9 mouse cellular contexts compared by ENCODE assay signal in genomic region chr9:71578896-71579564, GRCm38 (mm10). TPM values are rescaled to one million over a fixed set of nuclear protein-coding genes. Genes with fewer than 3 reads are reported as not detected.
DNase-seq lines count a peak whose midpoint lies in the region; ATAC-seq and TF ChIP-seq lines count a peak whose summit lies in the region.
"Had no signal": no experiment of that assay in that cellular context is flagged by ENCODE, and none has a peak within 500 bp of the region (broad histone marks: within the 10 kb centered on the region; RNA-seq: fewer than 3 reads in every experiment).

No protein-coding gene starts in this region.

- H3K36me3 ChIP-seq in hindbrain, embryonic 15.5 days: no peaks in the 10 kb centered on the region
- no peaks in the 10 kb centered on the region for H3K36me3 ChIP-seq in hindbrain, embryonic 11.5 days (ENCODE audit: control insufficient read depth, insufficient read depth, low read length)
- no peaks in the 10 kb centered on the region for H3K36me3 ChIP-seq in lung, postnatal 0 days (ENCODE audit: insufficient read depth, low read length)
- H3K36me3 ChIP-seq: midbrain, embryonic 15.5 days had no signal

- no peak overlapping the region for H3K4me3 ChIP-seq in hindbrain, embryonic 15.5 days
- H3K4me3 ChIP-seq in hindbrain, embryonic 11.5 days (ENCODE audit: low read depth, low read length): no peak overlapping the region
- no peak overlapping the region for H3K4me3 ChIP-seq in lung, postnatal 0 days (ENCODE audit: low read depth, low read length)
- H3K4me3 ChIP-seq in lung, adult 2 months (replicated peaks; ENCODE audit: extremely low read depth, low read depth, low read length): no peak overlapping the region
- H3K4me3 ChIP-seq: midbrain, embryonic 15.5 days had no signal

- H3K27ac ChIP-seq in hindbrain, embryonic 15.5 days (replicated peaks): no peak overlapping the region
- H3K27ac ChIP-seq in hindbrain, embryonic 11.5 days (ENCODE audit: low read depth, low read length): no peak overlapping the region
- peak overlapping the region; percentile 27; the same call in 1 of the 2 replicates for H3K27ac ChIP-seq in lung, postnatal 0 days (ENCODE audit: low read length)
- H3K27ac ChIP-seq: midbrain, embryonic 15.5 days had no signal

- TF ChIP-seq POLR2A in lung, adult 2 months (IDR thresholded peaks at IDR 0.05; ENCODE audit: borderline replicate concordance, extremely low read depth, low read depth, low read length): no peak

- peak; percentile 65; the same call in 1 of the 2 replicates for ATAC-seq in hindbrain, embryonic 15.5 days (ENCODE audit: low FRiP score, low read depth)
- no peak for ATAC-seq in hindbrain, embryonic 11.5 days (ENCODE audit: low FRiP score)
- 0 out of 2 replicates have a peak, but pooled peaks have one; percentile 30 for ATAC-seq in lung, postnatal 0 days
- ATAC-seq: midbrain, embryonic 15.5 days had no signal

- no peaks in the 10 kb centered on the region for H3K27me3 ChIP-seq in hindbrain, embryonic 15.5 days
- no peaks in the 10 kb centered on the region for H3K27me3 ChIP-seq in hindbrain, embryonic 11.5 days (ENCODE audit: control insufficient read depth, insufficient read depth, low read length)
- no peaks in the 10 kb centered on the region for H3K27me3 ChIP-seq in lung, postnatal 0 days (replicated peaks; ENCODE audit: insufficient read depth, low read length)
- H3K27me3 ChIP-seq: midbrain, embryonic 15.5 days had no signal

- no peak overlapping the region for H3K4me2 ChIP-seq in hindbrain, embryonic 15.5 days
- H3K4me2 ChIP-seq in hindbrain, embryonic 11.5 days (replicated peaks; ENCODE audit: low read depth, low read length): no peak overlapping the region
- no peak overlapping the region for H3K4me2 ChIP-seq in lung, postnatal 0 days (replicated peaks; ENCODE audit: low read depth, low read length)
- H3K4me2 ChIP-seq: midbrain, embryonic 15.5 days had no signal

- H3K9me3 ChIP-seq in hindbrain, embryonic 15.5 days: no peaks in the 10 kb centered on the region
- H3K9me3 ChIP-seq in hindbrain, embryonic 11.5 days (ENCODE audit: control insufficient read depth, low read length): no peaks in the 10 kb centered on the region
- H3K9me3 ChIP-seq in lung, postnatal 0 days (ENCODE audit: low read length): no peaks in the 10 kb centered on the region
- H3K9me3 ChIP-seq: midbrain, embryonic 15.5 days had no signal

- no peak for TF ChIP-seq CTCF in lung, postnatal 0 days (IDR thresholded peaks at IDR 0.05)
- no peak for TF ChIP-seq CTCF in lung, adult 2 months (IDR thresholded peaks at IDR 0.05; ENCODE audit: insufficient read depth, low read length)

- H3K9ac ChIP-seq in hindbrain, embryonic 15.5 days: no peak overlapping the region
- H3K9ac ChIP-seq in hindbrain, embryonic 11.5 days (ENCODE audit: low read depth, low read length): no peak overlapping the region
- no peak overlapping the region for H3K9ac ChIP-seq in lung, postnatal 0 days (replicated peaks; ENCODE audit: low read depth)
- H3K9ac ChIP-seq: midbrain, embryonic 15.5 days had no signal

- DNase-seq in cerebellum, adult 9-11 months: peak; percentile 6
- no peak for DNase-seq in cerebellum, adult 8-10 months
- no peak for DNase-seq in hindbrain, embryonic 11.5 days (ENCODE audit: low spot score)
- peak; percentile 15 for DNase-seq in lung, postnatal 0 days (ENCODE audit: low spot score)
- DNase-seq in lung, adult 2 months: no peak
- peak; percentile 18 for DNase-seq in lung, postnatal 10 days
- DNase-seq in B cell, adult 2 months: no peak

- peak; percentile 52; the same call in 1 of the 2 replicates for TF ChIP-seq EP300 in lung, postnatal 0 days (IDR thresholded peaks at IDR 0.05)

- H3K4me1 ChIP-seq in hindbrain, embryonic 15.5 days (replicated peaks): no peaks in the 10 kb centered on the region
- H3K4me1 ChIP-seq in hindbrain, embryonic 11.5 days (replicated peaks; ENCODE audit: control insufficient read depth, insufficient read depth, low read length): no peaks in the 10 kb centered on the region
- no peaks in the 10 kb centered on the region for H3K4me1 ChIP-seq in lung, postnatal 0 days (ENCODE audit: insufficient read depth, low read depth, low read length)
- H3K4me1 ChIP-seq in lung, adult 2 months (ENCODE audit: control insufficient read depth, insufficient read depth, low read length): peaks cover 24% of the 10 kb centered on the region
- H3K4me1 ChIP-seq: midbrain, embryonic 15.5 days had no signal

- WGBS in hindbrain, embryonic 15.5 days: 54% methylated on average over 7 of the region's 7 CpGs
- WGBS in hindbrain, embryonic 11.5 days: 69% methylated on average over 7 of the region's 7 CpGs
- whole genome bisulfite sequencing in lung, postnatal 0 days: 45% methylated on average over 7 of the region's 7 CpGs
- 51% methylated on average over 7 of the region's 7 CpGs for WGBS in lung, adult 2 months

RNA-seq across cellular contexts. Expression of gene Myzap, which starts 13.1 kb away (rescaled TPM):
- polyA plus RNA-seq in hindbrain, embryonic 15.5 days (2015; fragmentation: Nextera tagmentation; extraction: Ambion mirVana): 2.3 and 2.5 TPM in 2 replicates
- polyA plus RNA-seq in hindbrain, embryonic 11.5 days (2014; fragmentation: Nextera tagmentation; extraction: Ambion mirVana): 5.3 and 6.4 TPM in 2 replicates
- 126 and 136 TPM in 2 replicates for polyA plus RNA-seq in lung, postnatal 0 days (2015; fragmentation: Nextera tagmentation; extraction: Ambion mirVana)
- 67.7 and 79.6 TPM in 2 replicates for polyA plus RNA-seq in lung, adult 2 months (2012; rRNA removed)

Comparison
In these comparisons a context has a peak if more than half of its experiments do, and no peak if none do; other contexts are left out.
1. DNase-seq: peak in cerebellum, adult 9-11 months (single experiment), lung, postnatal 0 days (single experiment) and lung, postnatal 10 days (single experiment); none in cerebellum, adult 8-10 months (single experiment), hindbrain, embryonic 11.5 days (single experiment), lung, adult 2 months (single experiment) and B cell, adult 2 months (0 of 2).